Mouse (Mus musculus) E14TG2a.4 (cell line): ENCODE data around the gene Shb.

Source experiments
- CTCF ChIP-seq: conservative IDR thresholded peaks from 2 replicates; pipeline ENCODE4 v1.5.1; 2014; ENCODE audit warnings: low read length
- POU5F1 ChIP-seq: IDR thresholded peaks from 2 replicates; pipeline ENCODE4 v1.6.1; 2014; ENCODE audit warnings: low read length, borderline replicate concordance

DNA sequence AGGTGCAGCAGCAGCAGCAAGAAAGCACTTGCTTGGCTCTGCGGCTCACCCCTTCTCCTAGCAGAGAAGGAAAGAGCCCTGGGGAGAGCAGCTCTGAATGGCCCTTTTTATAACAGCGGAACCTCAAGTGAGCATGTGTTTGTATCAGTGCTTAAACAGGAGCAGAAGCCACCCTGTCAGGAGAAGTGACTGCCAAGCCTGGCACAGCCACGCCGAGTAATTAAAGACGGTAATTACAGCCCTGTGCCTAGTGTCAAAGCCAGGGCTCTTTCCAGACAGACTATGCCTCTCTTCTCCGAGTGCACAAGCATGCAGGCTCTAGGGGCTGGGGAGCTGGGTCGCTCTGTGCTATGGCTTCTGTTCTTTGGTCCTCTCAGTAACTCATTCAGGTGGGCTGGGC lies 54.1 kb downstream of the Shb start:
- TF ChIP-seq POU5F1 = no peak
- TF ChIP-seq CTCF = no peak
